Mouse (Mus musculus): ENCODE data around the gene Llph. TPM values are rescaled to one million over a fixed set of nuclear protein-coding genes. Genes with fewer than 3 reads are reported as not detected.

Llph gene
- polyA plus RNA-seq, 1 experiment, result 40.0 TPM

GRCm38 (mm10) chr10:120201131-120201921 is 25.5 kb upstream of the Llph start, which contains the start of gene Tmbim4:
Tmbim4 (plus strand) TSS chr10:120201590.
- Histone ChIP-seq H3K4me3 (ENCODE audit: insufficient read depth, poor library complexity, severe bottlenecking) (no peak within 1 kb of the TSS), H3K79me3 (ENCODE audit: low read depth) (no peaks in the 10 kb centered on the region), H3K36me3 (ENCODE audit: control insufficient read depth, insufficient read depth) (no peaks in the 10 kb centered on the region), H3K27me3 (ENCODE audit: control insufficient read depth, insufficient read depth, insufficient read length) (no peaks in the 10 kb centered on the region), H3ac (ENCODE audit: control insufficient read depth, insufficient read length, low read depth) (no peak within 1 kb of the TSS), H3K79me2 (ENCODE audit: control insufficient read depth, insufficient read depth) (no peaks in the 10 kb centered on the region)
- no peak for TF ChIP-seq CEBPB (IDR thresholded peaks at IDR 0.05; ENCODE audit: low read depth)
- no peak for TF ChIP-seq CTCF (IDR thresholded peaks at IDR 0.05; ENCODE audit: control insufficient read depth, insufficient read depth, insufficient read length)
- no peak for TF ChIP-seq MYOD1 (IDR thresholded peaks at IDR 0.05; ENCODE audit: control insufficient read depth, insufficient read length, low read depth)
- TF ChIP-seq MAX (IDR thresholded peaks at IDR 0.05), result no peak

DNA sequence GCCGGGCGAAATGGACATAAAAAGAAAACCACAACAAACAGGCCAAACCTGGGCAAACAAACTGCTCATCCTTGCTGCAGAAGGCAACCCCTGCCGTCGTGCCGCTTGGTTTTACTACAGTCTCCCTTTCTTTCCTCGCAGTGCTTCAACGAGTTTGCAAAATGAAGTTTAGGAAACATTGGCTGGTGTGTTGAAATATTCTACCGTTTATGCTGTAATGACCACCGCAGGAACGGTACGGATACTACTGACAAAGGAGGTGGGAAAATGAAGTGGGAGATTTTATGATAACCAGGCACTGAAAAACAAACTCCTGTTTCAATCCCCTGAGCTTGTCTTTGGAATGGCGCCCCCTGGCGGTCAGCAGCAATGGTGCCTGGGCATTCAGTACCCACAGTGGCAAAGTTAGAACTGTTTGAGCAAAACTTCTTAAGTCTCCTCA is 24.9 kb upstream of the Llph start, which contains the start of gene Irak3:
Gene Irak3 (minus strand): TSS at position 170 of the 442 bp plus-strand sequence.
- no peak within 1 kb of the TSS for H3ac ChIP-seq (ENCODE audit: control insufficient read depth, insufficient read length, low read depth)
- H3K36me3 ChIP-seq (ENCODE audit: control insufficient read depth, insufficient read depth), result no peaks in the 10 kb centered on the region
- no peaks in the 10 kb centered on the region for H3K27me3 ChIP-seq (ENCODE audit: control insufficient read depth, insufficient read depth, insufficient read length)
- no peaks in the 10 kb centered on the region for H3K79me2 ChIP-seq (ENCODE audit: control insufficient read depth, insufficient read depth)
- TF ChIP-seq CTCF (IDR thresholded peaks at IDR 0.05; ENCODE audit: control insufficient read depth, insufficient read depth, insufficient read length), result peak; percentile 55
- TF ChIP-seq MYOD1 (IDR thresholded peaks at IDR 0.05; ENCODE audit: control insufficient read depth, insufficient read length, low read depth), result no peak
- no peak within 1 kb of the TSS for H3K4me3 ChIP-seq (ENCODE audit: insufficient read depth, poor library complexity, severe bottlenecking)
- H3K79me3 ChIP-seq (ENCODE audit: low read depth), result no peaks in the 10 kb centered on the region

DNA sequence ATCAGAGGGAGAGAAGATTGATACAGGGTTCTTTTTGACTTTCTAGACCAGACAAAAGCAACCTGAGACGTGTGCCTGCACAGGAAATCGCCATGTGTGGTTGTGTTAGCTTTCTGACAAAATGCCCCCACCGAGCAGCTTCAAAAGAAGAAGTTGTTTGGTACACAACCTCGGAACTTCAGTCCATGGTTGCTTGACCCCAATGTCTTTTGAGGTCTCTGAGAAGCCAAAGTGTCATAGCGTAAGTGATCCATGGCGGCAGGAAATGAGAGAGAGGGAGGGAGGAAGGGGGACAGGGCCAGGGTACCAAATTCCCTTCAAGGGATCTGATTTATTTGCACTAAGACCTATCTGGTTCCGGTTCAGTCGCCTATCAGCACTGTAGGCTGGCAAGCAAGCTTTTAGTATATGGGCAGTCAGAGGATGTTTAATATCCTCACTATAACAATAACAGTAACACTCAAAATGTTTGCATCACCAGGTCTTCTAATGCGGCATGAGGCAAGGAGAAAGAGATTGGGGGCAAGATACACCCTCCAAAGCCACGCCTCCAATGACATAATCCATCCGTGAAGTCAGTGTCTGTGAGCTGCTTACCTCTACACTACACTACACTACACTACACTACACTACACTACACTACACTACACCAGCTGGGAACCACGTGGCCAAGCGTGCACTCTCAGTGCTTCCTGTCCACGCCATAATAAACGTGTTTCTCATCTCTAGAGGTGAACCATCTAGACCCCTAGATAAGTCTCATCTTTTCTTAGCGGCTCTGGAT is 24.2 kb upstream of the Llph start:
- H3K79me2 ChIP-seq (ENCODE audit: control insufficient read depth, insufficient read depth), result no peaks in the 10 kb centered on the region
- no peaks in the 10 kb centered on the region for H3K27me3 ChIP-seq (ENCODE audit: control insufficient read depth, insufficient read depth, insufficient read length)
- H3K4me3 ChIP-seq (ENCODE audit: insufficient read depth, poor library complexity, severe bottlenecking), result no peak overlapping the region
- no peak overlapping the region for H3ac ChIP-seq (ENCODE audit: control insufficient read depth, insufficient read length, low read depth)
- no peaks in the 10 kb centered on the region for H3K36me3 ChIP-seq (ENCODE audit: control insufficient read depth, insufficient read depth)
- no peaks in the 10 kb centered on the region for H3K79me3 ChIP-seq (ENCODE audit: low read depth)
- TF ChIP-seq USF1 (IDR thresholded peaks at IDR 0.05; ENCODE audit: low read depth), result no peak

GRCm38 (mm10) chr10:120204591-120205210 is 22.2 kb upstream of the Llph start:
- H3K79me2 ChIP-seq (ENCODE audit: control insufficient read depth, insufficient read depth), result peaks cover 12% of the 10 kb centered on the region
- peak; percentile 59 for TF ChIP-seq FOSL1 (IDR thresholded peaks at IDR 0.05; ENCODE audit: insufficient read depth, low read length, poor library complexity, severe bottlenecking)
- no peak for TF ChIP-seq MYOD1 (IDR thresholded peaks at IDR 0.05; ENCODE audit: control insufficient read depth, insufficient read length, low read depth)
- no peak for TF ChIP-seq CTCF (IDR thresholded peaks at IDR 0.05; ENCODE audit: control insufficient read depth, insufficient read depth, insufficient read length)
- TF ChIP-seq CEBPB (IDR thresholded peaks at IDR 0.05; ENCODE audit: low read depth), result no peak
- TF ChIP-seq MAX (IDR thresholded peaks at IDR 0.05), result peak; percentile 61
- no peak for TF ChIP-seq MYOG (IDR thresholded peaks at IDR 0.05; ENCODE audit: control insufficient read depth, extremely low read depth, insufficient read length)
- no peak for TF ChIP-seq USF1 (IDR thresholded peaks at IDR 0.05; ENCODE audit: low read depth)

DNA sequence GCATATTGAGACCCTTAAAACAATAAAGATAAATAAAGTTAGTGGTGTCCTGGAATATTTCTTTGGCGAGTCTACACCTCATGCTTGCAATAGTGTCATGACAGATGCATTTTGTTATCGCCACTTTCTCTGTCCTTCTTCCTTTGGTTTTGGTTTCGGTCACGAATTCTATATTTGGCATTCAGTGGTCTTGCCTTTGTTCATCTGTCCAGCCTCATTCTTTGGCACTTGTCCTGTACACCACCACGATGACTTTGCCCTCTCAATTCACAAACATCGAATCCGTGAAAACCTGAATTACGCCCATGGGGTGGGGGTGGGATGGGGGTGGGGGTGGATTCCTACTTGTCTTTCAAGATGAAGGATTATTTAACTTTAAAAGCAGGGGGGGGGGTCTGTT is 18.9 kb upstream of the Llph start:
- Histone ChIP-seq H3K4me3 (ENCODE audit: insufficient read depth, poor library complexity, severe bottlenecking) (no peak overlapping the region), H3K79me3 (ENCODE audit: low read depth) (peaks cover 10% of the 10 kb centered on the region), H3K79me2 (ENCODE audit: control insufficient read depth, insufficient read depth) (peaks cover 36% of the 10 kb centered on the region), H3K36me3 (ENCODE audit: control insufficient read depth, insufficient read depth) (peaks cover 7% of the 10 kb centered on the region), H3K27me3 (ENCODE audit: control insufficient read depth, insufficient read depth, insufficient read length) (no peaks in the 10 kb centered on the region), H3ac (ENCODE audit: control insufficient read depth, insufficient read length, low read depth) (no peak overlapping the region)
- TF ChIP-seq MYOD1 (IDR thresholded peaks at IDR 0.05; ENCODE audit: control insufficient read depth, insufficient read length, low read depth) (no peak), CTCF (IDR thresholded peaks at IDR 0.05; ENCODE audit: control insufficient read depth, insufficient read depth, insufficient read length) (no peak), MYOG (IDR thresholded peaks at IDR 0.05; ENCODE audit: control insufficient read depth, extremely low read depth, insufficient read length) (no peak), CEBPB (IDR thresholded peaks at IDR 0.05; ENCODE audit: low read depth) (no peak), MAX (IDR thresholded peaks at IDR 0.05) (no peak), FOSL1 (IDR thresholded peaks at IDR 0.05; ENCODE audit: insufficient read depth, low read length, poor library complexity, severe bottlenecking) (no peak), USF1 (IDR thresholded peaks at IDR 0.05; ENCODE audit: low read depth) (no peak)

More at GRCm38 (mm10) chr10:120204591-120205210, 22.2 kb upstream of the Llph start:
- Histone ChIP-seq H3K4me3 (ENCODE audit: insufficient read depth, poor library complexity, severe bottlenecking) (no peak overlapping the region), H3K27me3 (ENCODE audit: control insufficient read depth, insufficient read depth, insufficient read length) (no peaks in the 10 kb centered on the region), H3K79me3 (ENCODE audit: low read depth) (no peaks in the 10 kb centered on the region), H3K36me3 (ENCODE audit: control insufficient read depth, insufficient read depth) (no peaks in the 10 kb centered on the region), H3ac (ENCODE audit: control insufficient read depth, insufficient read length, low read depth) (no peak overlapping the region)
